In the genomic region with DNA sequence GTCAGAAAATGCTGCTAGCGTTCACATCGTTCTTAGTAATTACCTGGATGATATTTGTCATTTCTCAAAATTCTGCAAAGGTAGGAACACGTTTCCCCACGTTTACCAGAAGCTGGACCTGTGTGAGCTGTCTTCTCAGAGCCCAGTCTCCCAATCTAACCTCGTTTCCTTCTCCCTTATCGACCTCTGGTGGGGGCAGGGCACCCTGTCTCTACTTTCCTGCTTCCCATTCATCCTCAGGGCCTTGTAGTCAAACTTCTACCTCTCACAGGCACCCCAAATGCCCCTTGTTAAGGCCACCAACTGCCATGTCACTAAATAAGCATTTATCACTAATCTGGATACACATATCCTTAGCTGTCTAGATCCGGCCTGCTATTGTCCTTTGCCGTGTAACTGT, we compare ENCODE assay signal across 16 mouse cellular contexts.
"Had no signal": no experiment of that assay in that cellular context is flagged by ENCODE, and none has a peak within 500 bp of the region (broad histone marks: within the 10 kb centered on the region; RNA-seq: fewer than 3 reads in every experiment).

No protein-coding gene starts in this region.

- H3K9ac ChIP-seq: intestine, embryonic 15.5 days; limb, embryonic 13.5 days; lung, embryonic 15.5 days had no signal

- H3K36me3 ChIP-seq: intestine, embryonic 15.5 days; limb, embryonic 10.5 days; limb, embryonic 13.5 days; lung, embryonic 15.5 days had no signal

- ATAC-seq: intestine, embryonic 15.5 days had no signal

- H3K4me3 ChIP-seq: intestine, embryonic 15.5 days; layer of hippocampus, adult 2 months; limb, embryonic 10.5 days; limb, embryonic 13.5 days; lung, embryonic 15.5 days had no signal

- H3K4me1 ChIP-seq: intestine, embryonic 15.5 days; limb, embryonic 10.5 days; lung, embryonic 15.5 days had no signal

- H3K27me3 ChIP-seq: intestine, embryonic 15.5 days; limb, embryonic 13.5 days; lung, embryonic 15.5 days had no signal

- DNase-seq: kidney, adult 11 months; kidney, adult 8-10 months; kidney, postnatal 25 days; layer of hippocampus, adult 9-11 months; liver; lung, adult 18-20 months; lung, postnatal 10 days; lung, postnatal 36 days; midbrain, embryonic 14.5 days had no signal

- H3K27ac ChIP-seq: intestine, embryonic 15.5 days; kidney, postnatal 0 days; layer of hippocampus, adult 2 months; limb, embryonic 10.5 days; limb, embryonic 13.5 days; lung, embryonic 15.5 days had no signal

- H3K9me3 ChIP-seq: intestine, embryonic 15.5 days; limb, embryonic 10.5 days; limb, embryonic 13.5 days; lung, embryonic 15.5 days had no signal

- H3K4me2 ChIP-seq: intestine, embryonic 15.5 days; limb, embryonic 13.5 days; lung, embryonic 15.5 days; midbrain, embryonic 11.5 days had no signal
